Mouse (Mus musculus) gastrocnemius, adult 8-10 months (tissue): ENCODE measurements around the gene Ctsz. TPM values are rescaled to one million over a fixed set of nuclear protein-coding genes. Genes with fewer than 3 reads are reported as not detected.
A peak's percentile ranks its signal among the peaks of the same experiment; 100 is the strongest.

Experiments
- DNase-seq, 2 experiments: peaks; one replicate each; pipeline ENCODE4 v3.0.0; 2022; ENCODE audit warnings: low spot score in 2 of 2
- total RNA-seq, 4 experiments: library from RNA; stranded (reverse); gene quantifications; 2 replicates each; pipeline ENCODE4 v1.2.4; 2022

Gene Ctsz
- total RNA-seq, 4 experiments from 2014 or later = 22.0 to 31.2 (median 25.4) TPM

- no peak for DNase-seq
Observed at GRCm38 (mm10) chr2:174441898-174442297, 3.1 kb upstream of the Ctsz start.

DNA sequence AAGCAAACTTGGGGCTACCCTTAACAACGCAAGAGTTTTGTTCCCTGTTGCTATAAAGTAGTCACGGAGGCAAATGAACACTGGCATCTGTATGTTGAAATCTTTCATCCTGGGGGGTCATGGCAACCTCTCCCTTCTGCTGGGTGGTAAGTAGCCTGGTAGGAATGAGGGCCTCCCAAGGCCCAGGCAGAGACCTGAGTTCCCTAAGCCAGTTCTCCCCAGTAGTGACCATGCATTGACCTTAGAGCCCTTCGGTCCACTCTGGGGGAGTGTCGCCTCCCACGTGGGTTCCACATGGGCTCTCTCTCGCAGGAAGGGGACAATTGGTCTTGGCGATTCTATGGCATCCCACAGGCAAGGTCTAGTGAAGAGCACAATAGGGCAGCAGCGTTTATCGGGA, 1.1 kb upstream of the Ctsz start:
- DNase-seq = no peak

GRCm38 (mm10) chr2:174439450-174439838, 605 bp upstream of the Ctsz start:
- no peak for DNase-seq

GRCm38 (mm10) chr2:174438181-174438580, 658 bp downstream of the Ctsz start:
- DNase-seq = no peak

GRCm38 (mm10) chr2:174437697-174437982, 1.2 kb downstream of the Ctsz start:
- DNase-seq = no peak

GRCm38 (mm10) chr2:174436916-174437696, 1.7 kb downstream of the Ctsz start:
- DNase-seq = no peak

- no peak for DNase-seq
Observed at GRCm38 (mm10) chr2:174436076-174436701, 2.6 kb downstream of the Ctsz start.

DNA sequence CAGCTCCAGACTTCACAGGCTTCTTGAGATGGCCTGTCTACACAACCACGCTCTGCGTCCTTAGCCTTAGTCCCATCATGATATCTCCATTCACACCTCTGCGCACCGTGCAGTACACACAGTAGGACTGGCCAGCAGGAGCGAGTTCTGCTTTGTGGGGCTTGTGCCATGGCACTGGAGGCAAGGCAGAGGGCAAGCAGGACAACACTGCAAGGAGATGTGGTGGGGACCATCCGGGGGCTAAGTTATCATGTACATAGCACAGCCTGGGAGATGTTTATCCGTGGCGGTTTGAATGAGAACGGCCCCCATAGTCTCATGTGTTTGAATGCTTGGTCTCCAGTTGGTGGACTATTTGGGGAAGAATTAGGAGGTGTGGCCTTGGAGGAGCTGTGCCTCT, 3.9 kb downstream of the Ctsz start:
- no peak for DNase-seq

- DNase-seq = no peak
Observed at GRCm38 (mm10) chr2:174428996-174429591, 9.7 kb downstream of the Ctsz start.

DNA sequence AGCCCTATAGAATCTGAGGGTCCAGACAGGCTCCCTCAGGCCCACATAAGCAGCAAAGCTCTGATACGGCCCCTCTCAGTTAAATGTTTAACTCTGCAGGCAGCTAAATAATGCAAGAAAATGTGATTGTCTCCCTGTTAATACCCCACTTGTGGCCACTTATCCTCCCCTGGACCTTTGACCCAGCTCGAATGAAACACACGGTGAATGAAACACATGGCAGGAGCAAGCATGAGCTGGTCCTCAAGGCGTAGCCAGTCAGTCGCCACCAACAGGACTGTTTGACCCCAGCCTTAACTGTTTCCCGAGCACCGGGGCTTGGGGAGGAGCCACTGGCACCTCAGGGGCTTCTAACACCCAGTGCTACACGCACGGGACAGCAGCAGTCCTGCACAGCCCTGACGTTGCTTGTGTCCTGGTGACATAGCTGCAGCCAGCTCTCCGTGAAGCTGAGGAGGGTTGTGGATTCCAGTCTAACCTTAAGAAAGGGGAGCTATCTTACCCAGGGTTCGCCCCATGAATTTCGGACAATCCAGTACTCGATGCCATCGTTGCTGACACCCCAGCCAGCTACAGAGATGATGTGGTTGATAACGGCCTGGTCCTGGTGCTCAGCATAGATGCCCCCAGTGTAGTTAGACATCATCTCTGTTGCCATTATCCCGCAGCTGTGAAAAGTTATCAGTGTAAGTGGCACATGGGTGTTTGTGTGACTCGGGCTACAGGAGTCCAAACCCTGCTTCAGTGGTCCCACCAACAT, 10.6 kb downstream of the Ctsz start:
- no peak for DNase-seq

GRCm38 (mm10) chr2:174426856-174427255, 12.0 kb downstream of the Ctsz start:
- DNase-seq = no peak

- DNase-seq = no peak
Observed at GRCm38 (mm10) chr2:174424301-174425085, 14.3 kb downstream of the Ctsz start.

GRCm38 (mm10) chr2:174421107-174421506, 17.7 kb downstream of the Ctsz start:
- DNase-seq = no peak

DNA sequence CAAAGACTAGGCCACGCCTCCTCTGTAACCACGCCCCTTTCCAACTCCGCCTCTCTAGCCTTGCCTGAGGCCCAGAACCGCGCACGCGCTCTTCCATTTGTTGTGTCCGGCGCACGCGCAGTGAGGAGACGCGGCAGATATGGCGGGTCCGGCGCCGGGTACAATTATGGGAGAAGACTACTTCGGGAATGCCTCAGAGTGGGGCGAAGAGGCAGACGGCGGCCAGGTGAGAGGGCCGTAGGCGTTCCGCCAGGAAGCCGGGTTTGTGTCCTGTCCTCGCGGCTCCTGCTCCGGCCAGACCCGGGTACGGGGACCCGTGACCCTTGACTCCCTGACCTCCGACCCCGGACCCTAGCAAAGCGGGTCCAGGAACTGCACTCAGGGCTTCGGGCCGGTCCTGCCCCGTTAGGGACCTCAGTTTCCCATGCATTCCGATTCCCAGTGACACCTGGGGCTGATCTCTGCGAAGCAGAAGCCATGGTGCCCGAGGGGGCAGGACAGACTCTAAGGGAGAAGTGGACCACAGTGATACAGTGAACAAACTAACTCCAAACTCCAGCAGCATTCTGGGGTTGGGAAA, 23.0 kb downstream of the Ctsz start, which contains the start of gene Nelfcd:
TSS of gene Nelfcd (plus strand) at position 74 of the 580 bp plus-strand sequence.
- peak; percentile 91 to 95 for DNase-seq

DNA sequence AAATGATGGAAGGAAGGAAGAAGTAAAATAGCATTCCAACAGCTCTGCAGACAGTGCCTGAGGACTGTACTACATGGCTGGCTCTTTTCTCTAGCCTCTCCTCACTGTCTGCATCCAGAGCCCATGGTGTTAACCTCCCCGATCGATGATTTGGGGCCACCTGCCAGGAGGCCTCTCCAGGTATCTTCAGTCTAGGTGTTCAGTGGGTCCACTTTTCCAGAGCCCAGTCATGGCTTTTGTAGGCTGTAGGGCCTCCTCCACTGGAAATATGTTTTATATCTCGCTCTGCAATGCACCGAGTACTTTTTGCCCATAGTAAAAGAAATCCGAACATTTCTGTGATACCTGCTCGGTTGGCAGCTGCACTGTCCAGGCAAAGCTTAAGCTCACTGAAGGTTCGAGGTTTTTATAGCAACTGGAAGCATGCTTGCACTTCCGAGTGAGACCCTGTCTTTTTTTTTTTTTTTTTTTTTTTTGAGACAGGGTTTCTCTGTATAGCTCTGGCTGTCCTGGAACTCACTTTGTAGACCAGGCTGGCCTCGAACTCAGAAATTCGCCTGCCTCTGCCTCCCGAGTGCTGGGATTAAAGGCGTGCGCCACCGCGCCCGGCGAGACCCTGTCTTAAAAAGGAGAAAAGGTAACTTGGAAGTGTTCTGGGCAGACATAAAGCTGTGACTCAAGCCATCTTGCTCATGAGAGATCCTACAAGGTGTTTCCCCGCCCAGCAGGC, 23.7 kb downstream of the Ctsz start:
- DNase-seq = no peak

- no peak for DNase-seq
Observed at GRCm38 (mm10) chr2:174413127-174413526, 25.7 kb downstream of the Ctsz start.

- no peak for DNase-seq
Observed at GRCm38 (mm10) chr2:174410222-174410621, 28.6 kb downstream of the Ctsz start.

GRCm38 (mm10) chr2:174400396-174400795, 38.4 kb downstream of the Ctsz start:
- DNase-seq = no peak

- no peak for DNase-seq
Observed at GRCm38 (mm10) chr2:174397881-174398280, 41.0 kb downstream of the Ctsz start.

GRCm38 (mm10) chr2:174397065-174397464, 41.8 kb downstream of the Ctsz start:
- DNase-seq = no peak
